ENCODE assay signal across 8 mouse cellular contexts in genomic region chr4:47010400-47011231, GRCm38 (mm10). TPM values are rescaled to one million over a fixed set of nuclear protein-coding genes. Genes with fewer than 3 reads are reported as not detected.
DNase-seq lines count a peak whose midpoint lies in the region; TF ChIP-seq lines count a peak whose summit lies in the region.

No protein-coding gene starts in this region.

- WGBS in cerebellum, adult 2 months, result 33% methylated on average over 12 of the region's 12 CpGs

- peaks cover 9% of the 10 kb centered on the region for H3K4me1 ChIP-seq in cerebellum, adult 2 months (ENCODE audit: control insufficient read depth, insufficient read depth, low read length)

- no peak for TF ChIP-seq POLR2A in cerebellum, adult 2 months (IDR thresholded peaks at IDR 0.05; ENCODE audit: borderline replicate concordance, insufficient read depth, low read length)

- TF ChIP-seq CTCF in layer of hippocampus, adult 2 months (conservative IDR thresholded peaks at IDR 0.05), result no peak
- TF ChIP-seq CTCF in cerebellum, adult 2 months (IDR thresholded peaks at IDR 0.05; ENCODE audit: borderline replicate concordance, insufficient read depth, low read depth, low read length), result no peak

- H3K4me3 ChIP-seq in layer of hippocampus, adult 2 months, result peak overlapping the region; percentile 34
- H3K4me3 ChIP-seq in cerebellum, adult 2 months (replicated peaks; ENCODE audit: insufficient read depth, low read depth, low read length), result no peak overlapping the region

- no peaks in the 10 kb centered on the region for H3K27me3 ChIP-seq in cerebellum, adult 2 months (ENCODE audit: control insufficient read depth, insufficient read depth, low read length)

- peak; percentile 44 for DNase-seq in adrenal gland, postnatal 14 days
- DNase-seq in adrenal gland, adult 8-10 months, result no peak
- DNase-seq in T-cell, adult 2 months (ENCODE audit: low spot score), result peak; percentile 73
- peak; percentile 38 to 61 for DNase-seq in heart, adult 9 months (ENCODE audit: low spot score in 2 of 2)
- DNase-seq in layer of hippocampus, adult 2 months (ENCODE audit: low spot score in 2 of 2), result peak; percentile 40 to 86
- DNase-seq in lung, postnatal 4 days, result peak; percentile 38 to 42
- DNase-seq in telencephalon, adult 2 months (ENCODE audit: low read depth, low spot score), result peak; percentile 88
- no peak for DNase-seq in cerebellum, adult 2 months

- peak overlapping the region; percentile 90 for H3K27ac ChIP-seq in layer of hippocampus, adult 2 months
- H3K27ac ChIP-seq in cerebellum, adult 2 months (ENCODE audit: insufficient read depth, low read length), result no peak overlapping the region

RNA-seq across cellular contexts. Expression of gene Gabbr2, which starts 18.9 kb away (rescaled TPM):
- 0.71 and 0.74 TPM in 2 replicates for total RNA-seq in adrenal gland, postnatal 14 days (2021)
- total RNA-seq in adrenal gland, adult 8-10 months (2022), result under 1 TPM; 0.31 to 0.52 (median 0.39) TPM
- total RNA-seq in layer of hippocampus, adult 2 months (2021), result 100 to 1,000 TPM; 203 to 223 TPM
- polyA plus RNA-seq in cerebellum, adult 2 months (2012; rRNA removed), result 102 and 117 TPM in 2 replicates

RNA-seq across cellular contexts. Expression of gene Anks6, which starts 46.6 kb away (rescaled TPM):
- 4.0 and 5.6 TPM in 2 replicates for total RNA-seq in adrenal gland, postnatal 14 days (2021)
- 10 to 100 TPM in 1 of 4 experiments, 1 to 10 TPM in 3; 5.8 to 11.6 (median 8.2) TPM for total RNA-seq in adrenal gland, adult 8-10 months (2022)
- total RNA-seq in layer of hippocampus, adult 2 months (2021), result 10 to 100 TPM; 21.7 to 25.9 TPM
- polyA plus RNA-seq in cerebellum, adult 2 months (2012; rRNA removed), result 17.2 and 19.5 TPM in 2 replicates

Comparison
In these comparisons a context has a peak if more than half of its experiments do, and no peak if none do; other contexts are left out.
1. DNase-seq: peak in adrenal gland, postnatal 14 days (single experiment), T-cell, adult 2 months (single experiment), heart, adult 9 months (2 of 2), layer of hippocampus, adult 2 months (2 of 2), lung, postnatal 4 days (2 of 2) and telencephalon, adult 2 months (single experiment); none in adrenal gland, adult 8-10 months (single experiment) and cerebellum, adult 2 months (0 of 2).
2. RNA of gene Gabbr2, which starts 18.9 kb away (total RNA-seq): 203 to 223 TPM in layer of hippocampus, adult 2 months; 0.71 to 0.74 TPM in adrenal gland, postnatal 14 days and 0.31 to 0.52 TPM in adrenal gland, adult 8-10 months; every median in the first group is over 100 times any median in the second.